Mouse (Mus musculus): ENCODE results near the gene Wfdc15b.
"Not testable (repeated sequence)": the region's sequence is repeated elsewhere in the genome, so short reads cannot be mapped to it uniquely, and the experiment has no call there.

Gene Wfdc15b

DNA sequence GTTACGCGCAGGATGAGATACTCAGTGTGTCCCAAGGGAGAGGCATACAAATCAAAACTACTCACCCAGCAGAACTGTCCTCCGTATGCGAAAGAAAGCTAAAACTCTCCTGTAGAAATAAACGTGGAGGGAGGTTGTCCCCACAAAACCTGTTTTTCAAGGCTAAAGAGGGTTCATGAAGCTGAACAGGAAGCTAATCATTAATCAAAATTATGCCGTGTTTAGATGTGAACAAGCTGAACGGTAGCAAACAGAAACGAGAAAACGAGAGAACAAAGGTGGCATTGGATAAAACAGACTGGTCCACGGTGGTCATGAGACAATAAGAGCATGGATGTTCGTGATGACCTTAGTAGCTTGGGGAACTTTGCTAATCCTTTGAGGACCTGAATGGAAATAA, at the start of gene Wfdc15b:
TSS of gene Wfdc15b (minus strand) at position 139 of the 400 bp plus-strand sequence.
- no peak for DNase-seq (ENCODE audit: low spot score)

DNA sequence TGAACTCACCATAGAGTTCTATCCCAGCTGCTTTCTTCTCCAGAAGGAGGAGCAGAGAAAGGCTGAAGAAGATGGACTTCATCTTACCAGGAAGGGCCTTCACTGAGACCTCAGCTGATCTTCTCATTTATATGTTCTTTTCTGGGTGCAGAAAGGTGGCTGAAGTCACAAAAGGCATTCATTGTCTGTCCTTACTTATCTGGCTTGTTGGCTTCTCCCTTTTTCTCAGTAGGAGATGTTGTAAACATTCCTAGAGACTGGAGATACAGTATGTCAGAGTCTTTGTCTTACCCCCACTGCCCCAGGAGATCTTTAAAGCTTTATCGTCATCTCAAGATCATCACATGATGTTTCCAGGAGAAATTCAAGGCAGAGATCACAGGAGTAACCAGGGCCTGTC, 35.1 kb upstream of the Wfdc15b start, which contains the start of gene Svs3b:
TSS of gene Svs3b (minus strand) at position 101 of the 400 bp plus-strand sequence.
- not testable (repeated sequence) for DNase-seq (ENCODE audit: low spot score)

DNA sequence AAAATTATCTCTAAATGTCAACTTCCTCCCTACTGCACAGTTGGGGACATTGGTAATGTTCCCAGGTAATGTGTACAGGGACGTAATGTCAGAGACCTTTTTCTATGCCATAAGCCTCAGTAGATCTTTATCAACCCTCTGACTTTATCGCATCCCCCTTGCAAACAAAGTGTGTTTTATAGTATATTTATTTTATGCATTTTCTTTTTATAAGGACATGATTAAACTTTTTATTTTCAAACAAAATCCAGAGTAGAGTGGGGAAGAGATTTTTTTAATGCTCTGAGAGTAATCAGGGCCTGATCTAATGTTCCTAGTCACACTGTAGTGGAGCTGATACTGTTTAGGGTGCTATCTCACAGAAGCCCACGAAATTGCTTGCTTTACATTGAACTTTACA, 16.9 kb upstream of the Wfdc15b start, which contains the start of gene Svs2:
TSS of gene Svs2 (minus strand) at position 101 of the 400 bp plus-strand sequence.
- no peak for DNase-seq (ENCODE audit: low spot score)

DNA sequence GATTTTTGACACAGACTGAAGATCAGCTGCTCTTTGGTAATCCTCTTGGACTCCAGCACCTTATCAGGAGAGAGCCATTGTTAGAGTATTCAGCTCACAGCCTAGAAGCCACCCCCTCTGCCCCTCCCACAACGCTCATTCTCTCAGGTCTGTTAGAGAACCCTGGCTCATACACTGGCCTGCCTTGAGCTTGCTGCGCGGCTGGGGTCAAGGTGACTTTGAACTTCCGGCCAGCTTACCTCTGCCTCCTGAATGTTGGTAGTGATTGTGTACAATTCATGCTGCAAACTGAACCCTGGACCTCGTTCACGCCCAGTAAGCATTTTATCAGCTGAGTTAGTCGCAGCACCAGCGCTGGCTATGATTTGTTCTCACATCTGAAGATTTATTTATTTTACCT, 11.2 kb upstream of the Wfdc15b start:
- no peak for DNase-seq (ENCODE audit: low spot score)

DNA sequence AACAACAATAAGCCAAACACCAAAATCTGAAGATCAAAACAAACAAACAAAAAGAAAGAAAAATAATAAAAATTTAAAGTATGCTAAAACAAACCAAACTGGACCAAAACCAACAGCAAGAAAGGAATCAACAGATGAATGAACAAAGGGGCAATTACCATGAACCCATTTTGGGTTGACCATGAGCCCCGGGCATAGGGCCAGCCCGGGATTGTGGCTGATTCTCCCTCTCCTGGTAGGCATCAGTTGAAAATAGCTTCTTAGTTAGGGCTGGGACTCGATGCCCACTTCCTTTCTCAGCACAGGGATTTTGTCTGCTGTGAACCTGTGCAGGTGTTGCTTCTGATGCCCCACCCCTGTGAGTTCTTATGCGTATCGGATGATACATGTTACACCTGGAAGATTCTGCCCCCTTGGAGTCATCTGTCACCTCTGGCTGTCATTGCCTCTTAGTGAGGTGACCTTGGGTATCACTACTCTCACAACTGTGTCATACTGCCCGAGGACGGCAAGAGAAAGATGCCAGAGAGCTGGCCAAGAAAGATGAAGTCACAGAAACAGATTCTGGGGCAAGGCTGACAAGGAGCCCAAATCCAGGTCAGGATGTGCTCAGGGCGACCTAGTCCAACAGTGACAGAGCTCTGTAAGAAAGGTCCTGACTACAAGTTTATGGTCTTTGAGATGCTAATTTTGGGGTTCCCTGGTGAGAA, 7.1 kb upstream of the Wfdc15b start:
- no peak for DNase-seq (ENCODE audit: low spot score)

DNA sequence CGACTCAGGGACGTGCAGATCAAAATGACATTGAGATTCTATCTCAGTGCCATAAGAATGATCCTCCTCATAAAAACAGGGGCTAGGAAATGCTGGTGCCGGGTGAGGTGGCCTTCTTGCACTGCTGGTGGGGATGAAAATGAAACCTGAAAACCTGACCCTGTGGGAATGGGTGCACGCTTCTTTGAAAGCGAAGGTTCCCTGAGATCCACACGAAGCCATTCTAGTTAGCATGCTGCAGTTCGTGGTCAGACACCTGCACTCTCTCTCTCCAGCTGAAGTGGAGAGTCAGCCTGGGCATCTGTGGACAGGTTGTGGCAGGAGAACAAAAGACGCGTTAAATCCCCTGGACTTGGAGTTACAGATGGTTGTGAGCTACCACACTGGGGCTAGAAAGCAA, 2.2 kb downstream of the Wfdc15b start:
- DNase-seq (ENCODE audit: low spot score) = no peak

DNA sequence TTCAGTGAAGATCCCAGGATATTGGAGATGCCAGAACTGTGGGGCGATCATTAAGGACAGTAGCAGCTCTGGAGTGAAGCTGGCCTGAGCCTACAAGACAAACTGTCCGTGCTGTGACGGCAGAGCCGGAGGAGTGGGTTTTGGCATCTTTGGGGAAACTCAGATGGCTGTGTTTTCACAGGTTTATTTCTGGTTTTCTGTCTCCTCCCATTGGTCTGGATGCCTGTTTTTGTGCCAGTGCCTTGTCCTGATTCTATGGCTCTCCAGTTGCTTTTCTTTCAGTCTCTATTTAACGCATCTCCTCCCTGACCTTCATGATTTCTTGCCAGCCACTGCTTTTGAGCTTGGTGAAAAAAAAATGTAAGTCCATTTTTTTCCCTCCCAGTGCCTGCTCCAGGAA, 8.7 kb downstream of the Wfdc15b start:
- no peak for DNase-seq (ENCODE audit: low spot score)

DNA sequence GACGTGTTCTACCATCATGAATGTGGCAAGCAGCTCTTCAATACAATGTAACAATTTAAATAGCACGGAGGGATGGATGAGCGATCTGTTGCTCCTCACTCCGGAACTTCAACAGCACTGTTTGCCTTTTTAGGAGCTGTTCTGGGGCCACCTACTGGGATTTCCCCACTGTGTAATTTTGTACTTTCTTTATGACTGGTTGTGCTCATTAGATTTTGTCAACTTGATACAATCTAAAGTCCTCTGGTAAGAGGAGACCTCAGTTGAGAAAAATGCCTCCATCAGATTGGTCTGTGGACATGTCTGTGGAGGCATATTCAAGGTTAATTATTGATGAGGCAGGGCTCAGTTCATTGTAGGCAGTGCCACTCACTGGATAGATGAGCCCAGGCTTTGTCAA, 10.6 kb downstream of the Wfdc15b start:
- DNase-seq (ENCODE audit: low spot score) = no peak

DNA sequence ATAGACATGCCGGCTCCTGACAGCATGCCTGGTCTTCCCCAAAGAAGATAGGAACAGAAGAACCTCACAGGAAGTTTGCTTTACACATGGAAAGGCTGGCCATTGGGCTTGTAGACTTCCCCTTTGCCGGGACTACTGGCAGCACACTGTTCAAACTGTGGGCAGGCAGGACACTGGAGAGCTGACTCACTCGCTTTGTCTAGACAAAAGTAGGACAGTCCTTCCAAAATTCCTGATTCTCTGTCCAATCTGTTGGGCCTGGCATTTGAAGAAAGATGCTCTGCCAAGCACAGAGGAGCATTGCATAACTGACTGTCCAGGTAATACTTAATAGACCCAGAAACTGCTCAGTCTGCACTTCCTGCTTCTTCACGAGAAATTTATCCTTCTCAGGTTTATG, 14.8 kb downstream of the Wfdc15b start:
- no peak for DNase-seq (ENCODE audit: low spot score)

DNA sequence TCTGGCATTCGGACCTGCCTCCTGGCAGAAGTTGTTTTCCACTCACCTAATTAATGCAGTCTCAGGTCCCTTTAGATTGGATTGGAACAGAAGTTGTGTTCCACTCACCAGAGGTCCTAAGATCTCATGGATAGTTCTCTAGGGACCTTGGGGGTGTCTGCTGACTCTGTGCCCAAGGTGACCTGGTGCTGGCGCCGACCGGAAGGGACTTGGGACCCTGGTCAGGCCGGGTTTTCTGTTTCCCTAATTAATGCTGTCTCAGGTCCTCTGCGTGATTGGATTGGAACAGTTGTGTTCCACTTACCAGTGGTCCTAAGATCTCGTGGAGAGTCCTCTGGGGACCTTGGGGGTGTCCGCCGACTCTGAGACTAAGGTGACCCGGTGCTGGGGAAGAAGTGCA, 15.4 kb downstream of the Wfdc15b start:
- not testable (repeated sequence) for DNase-seq (ENCODE audit: low spot score)

DNA sequence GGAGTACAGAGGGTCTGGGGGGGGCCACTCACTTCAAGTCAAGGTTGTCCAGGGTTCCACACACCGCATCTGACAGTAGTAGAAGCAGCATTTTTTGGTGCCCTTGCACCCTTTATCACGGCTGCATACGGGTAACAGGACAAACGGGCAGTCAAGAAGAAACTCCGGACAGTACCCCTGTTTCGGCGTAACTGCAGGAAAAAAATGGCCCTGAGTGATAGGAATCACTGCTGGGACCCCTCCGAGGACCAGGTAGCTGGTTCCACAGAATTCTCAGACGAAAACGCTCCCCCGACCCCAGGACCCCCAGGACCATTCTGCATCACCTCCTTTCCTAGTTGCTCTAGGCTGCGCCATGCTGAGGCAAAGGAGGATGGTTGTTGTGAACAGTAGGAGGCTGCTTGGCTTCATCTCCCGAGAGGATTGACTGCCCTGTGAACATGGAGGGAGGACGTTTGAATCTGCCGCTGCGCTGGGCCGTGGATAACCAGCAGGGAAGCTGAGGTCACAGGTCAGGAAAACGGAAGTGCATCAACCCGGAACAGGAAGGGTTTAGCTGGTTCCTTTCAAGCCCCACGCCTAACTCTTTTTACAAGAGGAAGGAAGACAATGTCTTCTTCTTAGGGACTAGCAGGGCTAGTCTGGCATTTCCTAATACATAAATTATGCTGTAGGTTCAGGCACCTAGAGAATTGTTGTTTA, 21.7 kb downstream of the Wfdc15b start, which contains the start of gene Wfdc15a:
TSS of gene Wfdc15a (minus strand) at position 505 of the 702 bp plus-strand sequence.
- no peak for DNase-seq (ENCODE audit: low spot score)

DNA sequence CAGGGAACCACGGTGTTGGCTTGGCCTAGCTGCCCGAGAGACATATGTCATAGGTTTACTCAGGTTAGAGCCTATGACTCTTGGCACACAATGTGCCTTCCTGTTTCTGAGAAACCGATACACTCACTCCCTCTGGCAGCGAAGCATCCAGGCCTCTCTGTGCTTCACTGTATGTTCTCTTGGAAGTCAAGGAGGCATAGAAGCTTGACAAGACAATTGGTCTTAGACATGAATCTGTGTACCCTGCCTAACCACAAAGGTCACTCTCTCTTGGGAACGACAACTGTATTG, 24.8 kb downstream of the Wfdc15b start:
- DNase-seq (ENCODE audit: low spot score) = no peak

DNA sequence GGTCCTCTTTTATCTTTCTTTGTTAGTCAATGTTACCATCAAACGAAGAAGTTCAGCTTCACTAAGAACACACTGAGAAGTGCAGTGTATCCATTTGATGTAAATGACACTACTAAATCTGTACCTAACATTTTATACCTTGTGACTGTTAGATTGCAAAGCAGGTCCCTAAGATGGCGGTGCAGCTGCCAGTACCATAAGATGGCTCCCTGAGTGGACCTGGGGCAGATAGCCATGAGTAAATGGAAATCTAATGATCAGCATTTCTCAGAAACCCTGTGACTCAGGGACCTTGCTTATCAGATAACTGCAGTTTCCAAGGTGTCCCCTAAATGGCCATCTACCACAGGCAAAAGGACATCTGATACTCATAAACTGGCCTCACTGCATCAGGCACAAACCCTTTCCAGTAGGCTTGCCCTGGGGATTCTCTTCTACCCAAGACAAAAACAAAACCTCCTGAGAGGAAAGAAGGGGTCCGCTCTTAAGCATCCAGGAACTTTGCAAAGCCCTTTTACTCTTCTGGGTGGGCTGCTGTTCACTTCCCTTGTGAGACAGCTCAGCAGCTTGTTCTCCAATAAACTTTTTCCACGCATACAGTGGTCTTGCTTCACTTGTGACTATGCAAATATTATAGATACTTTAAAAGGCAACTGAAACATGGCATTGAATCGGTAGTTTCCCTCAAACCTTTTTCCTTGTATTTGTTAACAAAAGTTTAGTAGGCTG, 25.3 kb downstream of the Wfdc15b start:
- no peak for DNase-seq (ENCODE audit: low spot score)

DNA sequence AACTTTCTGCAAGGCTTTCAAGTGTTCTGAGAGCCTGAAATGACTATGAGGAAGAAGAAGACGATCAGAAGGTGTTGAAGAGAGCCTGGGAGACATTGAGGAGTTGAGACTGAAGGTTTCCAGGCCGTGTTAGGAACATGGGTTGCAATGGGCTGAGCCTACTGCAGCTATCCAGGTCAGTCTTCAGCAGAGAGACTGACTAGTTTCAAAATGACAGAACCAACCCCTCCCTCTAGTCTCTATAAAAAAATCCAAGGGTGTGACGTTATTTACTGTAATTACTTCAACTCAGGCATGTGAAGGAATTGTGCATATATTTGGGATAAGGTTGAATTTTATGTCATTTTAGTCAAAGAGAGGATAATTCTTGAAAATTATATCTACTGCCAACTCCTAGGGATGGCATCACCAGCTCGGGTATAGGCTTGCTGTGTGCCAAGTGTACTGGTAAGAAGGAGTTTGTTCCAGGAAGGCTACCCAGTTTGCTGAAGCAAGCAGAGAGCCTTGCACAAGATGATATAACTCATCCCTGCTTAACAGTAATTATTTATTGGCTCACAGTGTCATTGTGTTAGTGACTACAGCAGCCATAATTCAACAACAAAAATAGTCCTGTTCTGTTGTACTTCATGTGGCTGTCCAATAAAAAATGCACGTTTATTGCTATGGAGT, 26.4 kb downstream of the Wfdc15b start:
- no peak for DNase-seq (ENCODE audit: low spot score)

DNA sequence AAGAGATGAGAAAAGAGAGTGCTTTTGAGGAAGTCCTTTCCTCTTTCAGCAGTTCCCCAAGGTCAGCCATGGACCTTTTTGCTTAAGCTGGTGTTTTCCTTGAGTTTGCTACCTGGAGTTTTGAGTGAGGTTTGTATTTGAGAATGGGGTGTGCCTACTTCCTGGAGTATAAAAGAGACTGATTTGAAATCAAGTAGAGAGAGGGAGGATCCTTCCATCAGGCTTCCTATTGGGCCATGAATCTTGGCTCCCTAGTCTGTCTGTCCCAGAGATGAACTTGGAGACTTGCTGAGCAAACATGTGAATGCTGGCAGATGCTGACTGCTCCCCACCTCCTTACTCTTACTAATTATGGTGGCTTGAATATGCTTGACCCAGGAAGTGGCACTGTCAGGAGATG, 29.2 kb downstream of the Wfdc15b start:
- no peak for DNase-seq (ENCODE audit: low spot score)

DNA sequence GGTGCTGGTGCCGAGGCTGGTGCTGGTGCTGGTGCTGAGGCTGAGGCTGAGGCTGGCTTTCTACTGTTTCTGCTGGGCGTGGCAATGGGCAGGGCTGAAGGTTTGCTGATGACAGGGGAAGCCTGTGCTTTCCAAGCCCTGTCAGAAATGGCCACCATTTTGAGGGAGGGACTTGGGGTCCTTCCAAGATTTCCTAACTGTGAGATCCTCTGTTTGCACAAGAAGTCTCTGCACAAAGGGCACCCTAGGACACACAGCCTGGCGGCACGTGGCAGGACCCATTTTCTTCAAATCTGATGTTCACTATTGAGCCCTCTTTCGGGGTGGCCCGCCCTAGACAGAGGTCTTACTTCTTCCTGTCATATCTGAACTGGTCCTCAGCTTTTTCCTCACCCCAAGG, 30.9 kb downstream of the Wfdc15b start, which contains the start of gene Wfdc12:
TSS of gene Wfdc12 (minus strand) at position 33 of the 400 bp plus-strand sequence.
- DNase-seq (ENCODE audit: low spot score) = no peak

DNA sequence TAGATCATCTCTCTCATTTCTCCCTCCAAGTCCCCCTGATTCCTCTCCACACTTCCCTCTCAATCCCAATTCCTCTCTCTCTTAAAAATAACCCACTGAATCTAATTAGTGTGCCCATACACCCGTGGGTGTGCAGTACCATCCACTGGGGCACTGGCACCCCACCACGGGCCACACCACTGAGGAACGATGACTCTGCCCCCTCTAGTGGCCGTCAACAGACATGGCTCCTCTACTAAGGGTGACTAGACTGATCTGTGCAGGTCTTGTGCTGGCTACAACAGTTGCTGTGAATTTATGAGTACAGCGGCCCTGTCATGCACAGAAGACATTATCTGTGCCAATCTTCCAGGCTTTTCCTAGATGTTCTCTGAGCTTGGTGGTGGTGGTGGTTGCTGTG, 32.7 kb downstream of the Wfdc15b start:
- DNase-seq (ENCODE audit: low spot score) = no peak

DNA sequence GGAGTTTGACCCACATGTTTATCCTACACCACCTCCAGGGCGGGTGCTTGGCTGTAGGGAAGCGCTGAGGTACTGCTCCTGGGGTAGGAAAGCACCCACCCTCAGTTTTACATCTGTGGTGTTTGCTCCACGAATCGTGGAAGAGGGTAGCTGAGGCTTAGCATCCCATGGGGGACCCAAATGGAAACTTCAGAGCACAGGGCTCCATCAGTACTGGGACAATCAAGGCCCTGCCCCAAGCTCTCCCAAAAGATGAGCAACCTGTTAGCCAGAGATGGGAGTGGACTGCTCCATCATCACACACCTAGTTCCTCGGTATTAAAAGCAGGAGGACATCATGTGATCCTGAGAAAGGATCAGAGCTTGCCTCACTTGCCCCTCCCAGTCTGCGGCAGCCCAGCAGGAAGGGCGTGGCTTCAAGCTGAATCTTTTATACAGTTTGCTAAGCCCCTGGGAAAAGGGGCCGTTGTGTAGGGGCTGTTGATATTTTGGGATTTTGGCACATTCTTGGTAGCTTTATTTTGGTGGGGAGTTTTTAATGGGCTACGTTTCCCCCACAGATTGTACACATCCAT, 37.2 kb downstream of the Wfdc15b start:
- no peak for DNase-seq (ENCODE audit: low spot score)

DNA sequence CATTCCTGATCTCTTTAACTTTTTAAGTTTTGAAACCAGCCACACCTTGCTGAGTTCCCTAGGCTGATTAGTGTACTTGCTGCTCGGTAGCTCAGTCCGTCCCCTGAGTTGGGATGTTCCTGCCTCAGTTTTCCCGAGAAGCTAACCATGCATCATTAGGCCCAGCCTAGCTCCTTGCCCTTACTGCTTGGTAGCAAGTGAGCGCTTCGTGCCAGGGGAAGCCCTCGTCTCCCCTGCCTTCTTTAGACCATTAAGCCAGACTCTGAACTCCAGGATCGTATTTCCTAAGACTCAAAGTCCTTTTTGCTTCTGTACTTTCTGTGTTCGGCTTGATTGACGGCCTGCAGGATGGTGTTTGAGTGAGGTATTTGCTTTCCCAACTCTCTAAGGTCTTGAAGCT, 38.1 kb downstream of the Wfdc15b start:
- no peak for DNase-seq (ENCODE audit: low spot score)

DNA sequence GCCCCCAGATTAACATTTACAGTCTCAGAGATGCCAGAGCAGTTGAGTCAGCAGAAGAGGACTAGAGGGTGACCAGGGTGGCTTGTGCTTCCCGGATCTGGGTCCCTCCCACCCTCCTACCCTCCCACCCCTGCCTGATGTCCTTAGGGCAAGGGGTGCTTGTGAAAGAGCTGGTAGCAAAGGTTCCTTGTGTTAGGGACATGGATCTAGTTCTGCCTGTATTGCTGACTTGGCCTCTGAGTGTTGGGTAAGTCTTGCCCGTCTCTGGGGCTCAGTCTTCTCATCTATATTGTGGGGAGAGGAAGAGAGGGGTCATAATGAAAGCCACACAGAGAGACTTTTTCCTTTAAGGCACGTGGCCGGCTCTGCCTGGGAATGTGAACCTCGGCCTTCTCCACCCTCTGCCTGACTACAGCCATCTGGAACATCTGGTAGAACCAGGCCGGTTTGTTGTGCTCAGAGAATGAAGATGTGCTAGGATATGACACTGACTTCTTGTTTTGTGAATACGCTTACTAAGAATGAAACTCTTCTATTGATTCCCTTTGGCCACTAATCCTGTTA, 38.7 kb downstream of the Wfdc15b start, which contains the start of gene Wfdc5:
TSS of gene Wfdc5 (minus strand) at position 51 of the 564 bp plus-strand sequence.
- DNase-seq (ENCODE audit: low spot score) = no peak

DNA sequence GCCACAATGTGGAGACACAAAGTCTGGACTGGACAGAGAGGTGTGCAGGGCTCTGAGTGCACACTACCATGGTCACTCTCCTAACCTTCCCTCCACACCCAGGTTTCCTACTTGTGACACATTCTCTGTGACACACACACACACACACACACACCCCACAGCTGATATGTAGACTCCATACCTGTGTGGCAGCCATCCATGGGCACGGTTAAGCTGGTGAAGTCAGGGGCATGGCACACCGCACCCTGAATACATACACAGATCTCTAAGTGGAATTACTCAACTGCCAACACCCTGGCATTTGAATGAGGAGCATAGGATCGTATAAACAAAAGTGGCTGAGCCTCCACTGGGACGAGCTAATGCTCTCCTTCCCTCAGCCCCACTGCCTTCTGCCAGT, 40.7 kb downstream of the Wfdc15b start:
- DNase-seq (ENCODE audit: low spot score) = no peak

DNA sequence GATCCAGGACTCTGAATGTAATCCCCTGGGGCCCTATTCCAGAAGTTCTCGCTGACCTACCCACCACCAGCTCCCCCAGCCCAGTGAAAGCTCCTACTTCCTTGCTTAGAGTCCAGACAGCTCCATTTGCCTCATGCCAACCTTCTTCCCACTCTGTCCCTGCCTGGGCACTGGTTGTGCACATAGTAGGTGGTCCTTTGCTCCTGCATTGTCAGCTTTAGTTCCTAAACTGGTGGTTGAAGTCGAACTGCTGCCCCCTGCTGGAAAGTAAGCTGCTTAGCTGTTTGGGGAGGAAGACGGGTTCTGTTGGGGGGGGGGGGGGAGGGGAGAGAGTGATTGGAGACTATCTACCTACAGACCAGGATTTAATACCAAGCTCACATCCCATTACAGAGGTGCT, 41.3 kb downstream of the Wfdc15b start:
- no peak for DNase-seq (ENCODE audit: low spot score)

All from urinary bladder, postnatal 14 days (tissue).